Mouse (Mus musculus): ENCODE results near the gene Pa2g4. TPM values are rescaled to one million over a fixed set of nuclear protein-coding genes. Genes with fewer than 3 reads are reported as not detected.

Pa2g4 gene
- polyA plus RNA-seq, 1 experiment from 2014 or later = 210 TPM

- Histone ChIP-seq H3K27me3 (ENCODE audit: control insufficient read depth, insufficient read depth, low read length) (0 out of 2 replicates have a peak, but pooled peaks cover 4% of the 10 kb centered on the region), H3K27ac (ENCODE audit: low read length) (no peak overlapping the region), H3K9me3 (ENCODE audit: control insufficient read depth, low read depth, low read length) (no peaks in the 10 kb centered on the region), H3K4me2 (replicated peaks; ENCODE audit: low read depth, low read length) (peak overlapping the region; percentile 96), H3K9ac (replicated peaks; ENCODE audit: low read depth, low read length) (peak overlapping the region; percentile 45), H3K36me3 (ENCODE audit: control insufficient read depth, insufficient read depth, low read length) (peaks cover 9% of the 10 kb centered on the region; the same call in 1 of the 2 replicates), H3K4me3 (ENCODE audit: low read depth, low read length) (peak overlapping the region; percentile 84), H3K4me1 (ENCODE audit: control insufficient read depth, insufficient read depth, low read length) (peaks cover 8% of the 10 kb centered on the region)
- WGBS = 19% methylated on average over 11 of the region's 11 CpGs
- no peak for ATAC-seq (ENCODE audit: insufficient number of reproducible peaks, insufficient read depth, low FRiP score, low read depth)
Measured at GRCm38 (mm10) chr10:128524111-128524731, 41.6 kb downstream of the Pa2g4 start.

- H3K36me3 ChIP-seq (ENCODE audit: control insufficient read depth, insufficient read depth, low read length) = peaks cover 9% of the 10 kb centered on the region; the same call in 1 of the 2 replicates
- 0 out of 2 replicates have a peak, but pooled peaks cover 4% of the 10 kb centered on the region for H3K27me3 ChIP-seq (ENCODE audit: control insufficient read depth, insufficient read depth, low read length)
- no peak overlapping the region for H3K27ac ChIP-seq (ENCODE audit: low read length)
- no peak overlapping the region for H3K4me2 ChIP-seq (replicated peaks; ENCODE audit: low read depth, low read length)
- WGBS = 72% methylated on average over 6 of the region's 6 CpGs
- no peak for ATAC-seq (ENCODE audit: insufficient number of reproducible peaks, insufficient read depth, low FRiP score, low read depth)
- no peak overlapping the region for H3K4me3 ChIP-seq (ENCODE audit: low read depth, low read length)
- no peak overlapping the region for H3K9ac ChIP-seq (replicated peaks; ENCODE audit: low read depth, low read length)
- H3K4me1 ChIP-seq (ENCODE audit: control insufficient read depth, insufficient read depth, low read length) = peaks cover 8% of the 10 kb centered on the region
- H3K9me3 ChIP-seq (ENCODE audit: control insufficient read depth, low read depth, low read length) = no peaks in the 10 kb centered on the region
Measured at GRCm38 (mm10) chr10:128522351-128522750, 43.4 kb downstream of the Pa2g4 start.

GRCm38 (mm10) chr10:128520591-128520990 is 45.2 kb downstream of the Pa2g4 start:
- Histone ChIP-seq H3K36me3 (ENCODE audit: control insufficient read depth, insufficient read depth, low read length) (peaks cover 13% of the 10 kb centered on the region; the same call in 1 of the 2 replicates), H3K4me3 (ENCODE audit: low read depth, low read length) (no peak overlapping the region), H3K9ac (replicated peaks; ENCODE audit: low read depth, low read length) (no peak overlapping the region), H3K4me1 (ENCODE audit: control insufficient read depth, insufficient read depth, low read length) (peaks cover 8% of the 10 kb centered on the region), H3K27me3 (ENCODE audit: control insufficient read depth, insufficient read depth, low read length) (0 out of 2 replicates have a peak, but pooled peaks cover 4% of the 10 kb centered on the region), H3K4me2 (replicated peaks; ENCODE audit: low read depth, low read length) (no peak overlapping the region), H3K27ac (ENCODE audit: low read length) (no peak overlapping the region), H3K9me3 (ENCODE audit: control insufficient read depth, low read depth, low read length) (no peaks in the 10 kb centered on the region)
- no peak for ATAC-seq (ENCODE audit: insufficient number of reproducible peaks, insufficient read depth, low FRiP score, low read depth)
- WGBS = 82% methylated on average over 16 of the region's 16 CpGs

GRCm38 (mm10) chr10:128518833-128519232 is 47.0 kb downstream of the Pa2g4 start:
- WGBS = 76% methylated on average over 7 of the region's 7 CpGs
- ATAC-seq (ENCODE audit: insufficient number of reproducible peaks, insufficient read depth, low FRiP score, low read depth) = no peak
- Histone ChIP-seq H3K4me3 (ENCODE audit: low read depth, low read length) (no peak overlapping the region), H3K4me2 (replicated peaks; ENCODE audit: low read depth, low read length) (no peak overlapping the region), H3K27ac (ENCODE audit: low read length) (no peak overlapping the region), H3K9ac (replicated peaks; ENCODE audit: low read depth, low read length) (no peak overlapping the region), H3K4me1 (ENCODE audit: control insufficient read depth, insufficient read depth, low read length) (0 out of 2 replicates have a peak, but pooled peaks cover 1% of the 10 kb centered on the region), H3K9me3 (ENCODE audit: control insufficient read depth, low read depth, low read length) (no peaks in the 10 kb centered on the region), H3K27me3 (ENCODE audit: control insufficient read depth, insufficient read depth, low read length) (0 out of 2 replicates have a peak, but pooled peaks cover 4% of the 10 kb centered on the region), H3K36me3 (ENCODE audit: control insufficient read depth, insufficient read depth, low read length) (peaks cover 13% of the 10 kb centered on the region; the same call in 1 of the 2 replicates)

- Histone ChIP-seq H3K4me1 (ENCODE audit: control insufficient read depth, insufficient read depth, low read length) (no peaks in the 10 kb centered on the region), H3K36me3 (ENCODE audit: control insufficient read depth, insufficient read depth, low read length) (peaks cover 16% of the 10 kb centered on the region; the same call in 1 of the 2 replicates), H3K9ac (replicated peaks; ENCODE audit: low read depth, low read length) (no peak overlapping the region), H3K4me3 (ENCODE audit: low read depth, low read length) (no peak overlapping the region), H3K4me2 (replicated peaks; ENCODE audit: low read depth, low read length) (no peak overlapping the region), H3K27me3 (ENCODE audit: control insufficient read depth, insufficient read depth, low read length) (no peaks in the 10 kb centered on the region), H3K27ac (ENCODE audit: low read length) (no peak overlapping the region), H3K9me3 (ENCODE audit: control insufficient read depth, low read depth, low read length) (no peaks in the 10 kb centered on the region)
- no peak for ATAC-seq (ENCODE audit: insufficient number of reproducible peaks, insufficient read depth, low FRiP score, low read depth)
- 37% methylated on average over 6 of the region's 6 CpGs for WGBS
Measured at GRCm38 (mm10) chr10:128516677-128517076, 49.1 kb downstream of the Pa2g4 start.

GRCm38 (mm10) chr10:128516029-128516428 is 49.8 kb downstream of the Pa2g4 start:
- no peaks in the 10 kb centered on the region for H3K9me3 ChIP-seq (ENCODE audit: control insufficient read depth, low read depth, low read length)
- H3K36me3 ChIP-seq (ENCODE audit: control insufficient read depth, insufficient read depth, low read length) = peaks cover 13% of the 10 kb centered on the region; the same call in 1 of the 2 replicates
- no peak overlapping the region for H3K27ac ChIP-seq (ENCODE audit: low read length)
- H3K4me1 ChIP-seq (ENCODE audit: control insufficient read depth, insufficient read depth, low read length) = no peaks in the 10 kb centered on the region
- 35% methylated on average over 20 of the region's 20 CpGs for WGBS
- H3K27me3 ChIP-seq (ENCODE audit: control insufficient read depth, insufficient read depth, low read length) = no peaks in the 10 kb centered on the region
- no peak overlapping the region for H3K9ac ChIP-seq (replicated peaks; ENCODE audit: low read depth, low read length)
- 0 out of 2 replicates have a peak overlapping the region, but pooled peaks have one; percentile 7 for H3K4me2 ChIP-seq (replicated peaks; ENCODE audit: low read depth, low read length)
- H3K4me3 ChIP-seq (ENCODE audit: low read depth, low read length) = no peak overlapping the region
- ATAC-seq (ENCODE audit: insufficient number of reproducible peaks, insufficient read depth, low FRiP score, low read depth) = no peak; the same call in 1 of the 2 replicates

GRCm38 (mm10) chr10:128515044-128515443 is 50.7 kb downstream of the Pa2g4 start:
- no peaks in the 10 kb centered on the region for H3K27me3 ChIP-seq (ENCODE audit: control insufficient read depth, insufficient read depth, low read length)
- peaks cover 14% of the 10 kb centered on the region; the same call in 1 of the 2 replicates for H3K36me3 ChIP-seq (ENCODE audit: control insufficient read depth, insufficient read depth, low read length)
- H3K9me3 ChIP-seq (ENCODE audit: control insufficient read depth, low read depth, low read length) = no peaks in the 10 kb centered on the region
- 80% methylated on average over 4 of the region's 4 CpGs for WGBS
- ATAC-seq (ENCODE audit: insufficient number of reproducible peaks, insufficient read depth, low FRiP score, low read depth) = no peak
- H3K27ac ChIP-seq (ENCODE audit: low read length) = no peak overlapping the region
- H3K9ac ChIP-seq (replicated peaks; ENCODE audit: low read depth, low read length) = no peak overlapping the region
- H3K4me3 ChIP-seq (ENCODE audit: low read depth, low read length) = no peak overlapping the region
- H3K4me2 ChIP-seq (replicated peaks; ENCODE audit: low read depth, low read length) = no peak overlapping the region
- no peaks in the 10 kb centered on the region for H3K4me1 ChIP-seq (ENCODE audit: control insufficient read depth, insufficient read depth, low read length)

GRCm38 (mm10) chr10:128511761-128512160 is 54.0 kb downstream of the Pa2g4 start:
- Histone ChIP-seq H3K36me3 (ENCODE audit: control insufficient read depth, insufficient read depth, low read length) (peaks cover 14% of the 10 kb centered on the region; the same call in 1 of the 2 replicates), H3K4me2 (replicated peaks; ENCODE audit: low read depth, low read length) (no peak overlapping the region), H3K9ac (replicated peaks; ENCODE audit: low read depth, low read length) (no peak overlapping the region), H3K4me3 (ENCODE audit: low read depth, low read length) (no peak overlapping the region), H3K27ac (ENCODE audit: low read length) (no peak overlapping the region), H3K9me3 (ENCODE audit: control insufficient read depth, low read depth, low read length) (no peaks in the 10 kb centered on the region), H3K4me1 (ENCODE audit: control insufficient read depth, insufficient read depth, low read length) (0 out of 2 replicates have a peak, but pooled peaks cover 2% of the 10 kb centered on the region), H3K27me3 (ENCODE audit: control insufficient read depth, insufficient read depth, low read length) (no peaks in the 10 kb centered on the region)
- 90% methylated on average over 12 of the region's 12 CpGs for WGBS
- no peak for ATAC-seq (ENCODE audit: insufficient number of reproducible peaks, insufficient read depth, low FRiP score, low read depth)

Data from stomach, embryonic 14.5 days (tissue).